Mouse (Mus musculus): Measurements from ENCODE around the gene Best2.

DNA sequence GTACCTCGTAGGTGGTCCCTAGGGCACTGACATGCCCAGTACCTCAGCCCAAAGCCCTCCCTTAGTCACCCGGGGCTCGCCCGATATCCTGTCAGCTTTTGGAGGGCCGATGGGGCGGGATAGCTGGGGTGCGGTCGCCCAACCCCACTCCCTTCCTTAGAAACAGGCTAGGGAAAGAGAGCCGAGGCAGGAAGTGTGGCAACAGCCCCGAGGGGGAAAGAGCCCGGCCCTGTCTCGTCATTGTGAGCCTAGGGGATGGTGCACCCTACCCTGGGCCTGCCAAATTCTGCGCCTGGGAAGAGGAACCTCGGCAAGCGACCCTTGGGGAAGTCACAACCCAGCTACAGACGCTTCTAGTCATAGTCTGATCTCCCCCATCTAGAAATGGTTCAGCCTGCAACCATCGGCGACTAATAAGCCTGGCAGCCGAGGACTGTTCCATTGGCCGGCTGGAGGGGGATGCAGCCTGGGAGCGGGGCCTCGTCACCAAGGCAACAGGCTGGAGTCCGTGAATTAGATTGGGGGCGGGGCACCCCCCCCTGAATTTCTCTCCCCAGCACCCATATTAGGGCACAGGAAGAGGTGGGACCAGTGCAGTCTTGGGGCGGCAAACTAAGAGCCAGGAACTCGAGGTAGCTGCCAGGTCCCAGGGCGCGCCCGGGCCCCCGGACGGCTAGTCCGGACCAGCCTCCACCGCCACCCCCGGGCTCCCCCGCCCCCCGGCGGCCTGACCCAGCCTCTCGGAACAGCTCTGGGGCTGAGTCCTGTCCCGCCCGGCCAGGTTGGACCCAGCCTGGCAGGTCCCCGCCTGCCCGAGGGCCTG lies 34.5 kb downstream of the Best2 start:
- TF ChIP-seq POLR2A (IDR thresholded peaks at IDR 0.05; ENCODE audit: insufficient read depth, low read depth, low read length): peak; percentile 39; the same call in 1 of the 2 replicates
- TF ChIP-seq CTCF (IDR thresholded peaks at IDR 0.05; ENCODE audit: insufficient read depth, low read depth, low read length): no peak

Data from olfactory bulb, adult 2 months (tissue).